Mouse (Mus musculus): ENCODE results near the gene A830018L16Rik. TPM values are rescaled to one million over a fixed set of nuclear protein-coding genes. Genes with fewer than 3 reads are reported as not detected.
"Not testable (repeated sequence)": the region's sequence is repeated elsewhere in the genome, so short reads cannot be mapped to it uniquely, and the experiment has no call there.

The A830018L16Rik gene
- polyA plus RNA-seq, 1 experiment: not detected

DNA sequence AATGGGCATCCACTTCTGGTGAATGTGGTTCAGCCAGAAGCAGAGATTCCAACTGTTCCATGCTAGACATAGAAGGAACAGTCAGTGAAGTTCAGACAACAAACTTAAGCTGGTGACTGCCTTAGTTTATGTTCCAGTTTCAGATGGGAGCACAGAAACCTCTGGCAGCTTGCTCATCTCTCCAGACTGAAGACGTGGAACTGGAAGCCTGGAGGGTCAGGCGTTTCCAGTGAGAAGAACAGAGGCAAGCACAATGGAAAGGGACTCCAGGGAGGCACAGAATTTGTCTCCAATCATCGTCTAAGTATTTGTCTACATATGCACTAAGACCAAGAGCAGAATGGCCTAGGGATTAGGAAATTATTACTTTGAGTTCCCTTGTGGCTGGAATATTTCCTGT is 576.1 kb downstream of the A830018L16Rik start:
- 61% methylated on average over 3 of the region's 3 CpGs for WGBS
- no peak overlapping the region for H3K27ac ChIP-seq (ENCODE audit: control insufficient read depth, insufficient read depth, low read depth, low read length, poor library complexity)
- TF ChIP-seq CTCF (IDR thresholded peaks at IDR 0.05; ENCODE audit: control insufficient read depth, insufficient read depth, low read length) (no peak), POLR2A (IDR thresholded peaks at IDR 0.05; ENCODE audit: borderline replicate concordance, control insufficient read depth, low read depth, low read length) (no peak)

DNA sequence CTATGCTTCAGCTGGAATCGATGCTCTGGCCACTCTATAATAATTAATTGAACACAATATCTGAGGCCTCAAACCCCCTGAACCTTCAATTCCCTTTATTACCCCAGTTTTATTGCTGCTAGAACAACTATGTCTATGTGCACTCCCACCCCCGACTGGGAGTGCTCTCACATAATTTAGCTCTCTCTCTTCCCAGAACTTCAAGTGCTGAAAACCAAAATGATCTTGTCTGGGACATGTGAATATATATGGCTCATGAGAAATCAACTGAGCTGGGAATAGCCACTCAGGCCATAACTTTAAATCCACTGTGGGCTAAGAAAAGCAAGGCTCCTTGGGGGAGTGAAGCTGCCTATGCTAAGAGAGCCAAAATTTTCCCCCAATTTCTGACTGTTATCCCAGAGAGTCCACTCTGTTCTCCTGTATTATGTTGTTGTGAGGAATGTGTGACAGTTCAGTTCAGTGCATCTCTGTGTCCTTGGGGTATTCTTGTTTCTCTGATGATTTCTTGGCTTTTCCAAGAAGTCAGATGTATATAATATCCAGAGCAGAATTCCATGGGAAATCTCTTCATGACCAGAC is 582.5 kb downstream of the A830018L16Rik start:
- TF ChIP-seq POLR2A (IDR thresholded peaks at IDR 0.05; ENCODE audit: borderline replicate concordance, control insufficient read depth, low read depth, low read length) (no peak), CTCF (IDR thresholded peaks at IDR 0.05; ENCODE audit: control insufficient read depth, insufficient read depth, low read length) (no peak)
- Histone ChIP-seq H3K4me3 (replicated peaks; ENCODE audit: control insufficient read depth, low read depth, low read length) (no peak overlapping the region), H3K27ac (ENCODE audit: control insufficient read depth, insufficient read depth, low read depth, low read length, poor library complexity) (no peak overlapping the region), H3K4me1 (ENCODE audit: control insufficient read depth, insufficient read depth, low read length) (no peaks in the 10 kb centered on the region)
- 71% methylated on average over 2 of the region's 2 CpGs for WGBS

More for the DNA sequence above, 576.1 kb downstream of the A830018L16Rik start:
- no peak overlapping the region for H3K4me3 ChIP-seq (replicated peaks; ENCODE audit: control insufficient read depth, low read depth, low read length)
- no peaks in the 10 kb centered on the region for H3K4me1 ChIP-seq (ENCODE audit: control insufficient read depth, insufficient read depth, low read length)

DNA sequence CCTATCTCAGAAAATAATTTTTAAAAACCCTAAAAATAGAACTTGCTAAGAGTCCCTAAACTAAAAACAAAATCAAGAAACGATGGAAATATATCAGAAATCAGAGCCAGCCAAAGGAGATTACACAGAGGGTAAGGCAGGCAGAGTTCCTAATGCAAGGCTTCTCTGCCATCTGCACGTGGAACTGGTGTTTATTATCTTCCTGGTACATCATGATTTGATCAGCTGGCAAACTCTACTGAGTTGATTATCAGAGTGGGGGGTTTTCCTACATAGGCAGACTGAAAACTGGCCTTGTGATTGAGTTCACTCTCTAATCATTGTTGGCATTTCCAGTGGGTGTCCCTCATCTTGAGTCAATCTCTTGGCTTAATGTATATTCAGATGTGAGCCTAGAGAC is 583.7 kb downstream of the A830018L16Rik start:
- no peak overlapping the region for H3K27ac ChIP-seq (ENCODE audit: control insufficient read depth, insufficient read depth, low read depth, low read length, poor library complexity)
- WGBS: 40% methylated on average over 2 of the region's 2 CpGs
- no peak for TF ChIP-seq CTCF (IDR thresholded peaks at IDR 0.05; ENCODE audit: control insufficient read depth, insufficient read depth, low read length)
- no peak for TF ChIP-seq POLR2A (IDR thresholded peaks at IDR 0.05; ENCODE audit: borderline replicate concordance, control insufficient read depth, low read depth, low read length)
- no peaks in the 10 kb centered on the region for H3K4me1 ChIP-seq (ENCODE audit: control insufficient read depth, insufficient read depth, low read length)
- no peak overlapping the region for H3K4me3 ChIP-seq (replicated peaks; ENCODE audit: control insufficient read depth, low read depth, low read length)

DNA sequence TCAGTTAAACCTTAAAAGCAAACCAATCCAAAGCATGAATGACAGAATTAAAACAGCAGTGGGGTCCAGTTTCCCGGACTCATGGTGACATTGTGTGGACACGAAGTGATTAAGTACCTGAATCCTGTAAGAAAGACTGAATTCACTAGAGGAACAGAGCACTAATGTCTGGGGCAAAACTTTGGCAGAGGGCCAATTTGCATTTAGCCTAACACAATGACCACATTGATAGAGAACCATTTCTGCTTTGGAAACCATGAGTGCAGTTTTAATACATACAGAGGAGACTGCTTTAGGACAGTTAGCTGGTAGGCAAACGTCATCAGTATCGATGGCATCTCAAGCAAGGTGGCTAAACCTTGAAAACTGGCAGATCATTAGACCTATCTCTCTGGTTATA is 586.7 kb downstream of the A830018L16Rik start:
- Histone ChIP-seq H3K4me1 (ENCODE audit: control insufficient read depth, insufficient read depth, low read length) (no peaks in the 10 kb centered on the region), H3K27ac (ENCODE audit: control insufficient read depth, insufficient read depth, low read depth, low read length, poor library complexity) (no peak overlapping the region), H3K4me3 (replicated peaks; ENCODE audit: control insufficient read depth, low read depth, low read length) (no peak overlapping the region)
- WGBS: 54% methylated on average over 4 of the region's 4 CpGs
- no peak for TF ChIP-seq CTCF (IDR thresholded peaks at IDR 0.05; ENCODE audit: control insufficient read depth, insufficient read depth, low read length)
- no peak for TF ChIP-seq POLR2A (IDR thresholded peaks at IDR 0.05; ENCODE audit: borderline replicate concordance, control insufficient read depth, low read depth, low read length)

DNA sequence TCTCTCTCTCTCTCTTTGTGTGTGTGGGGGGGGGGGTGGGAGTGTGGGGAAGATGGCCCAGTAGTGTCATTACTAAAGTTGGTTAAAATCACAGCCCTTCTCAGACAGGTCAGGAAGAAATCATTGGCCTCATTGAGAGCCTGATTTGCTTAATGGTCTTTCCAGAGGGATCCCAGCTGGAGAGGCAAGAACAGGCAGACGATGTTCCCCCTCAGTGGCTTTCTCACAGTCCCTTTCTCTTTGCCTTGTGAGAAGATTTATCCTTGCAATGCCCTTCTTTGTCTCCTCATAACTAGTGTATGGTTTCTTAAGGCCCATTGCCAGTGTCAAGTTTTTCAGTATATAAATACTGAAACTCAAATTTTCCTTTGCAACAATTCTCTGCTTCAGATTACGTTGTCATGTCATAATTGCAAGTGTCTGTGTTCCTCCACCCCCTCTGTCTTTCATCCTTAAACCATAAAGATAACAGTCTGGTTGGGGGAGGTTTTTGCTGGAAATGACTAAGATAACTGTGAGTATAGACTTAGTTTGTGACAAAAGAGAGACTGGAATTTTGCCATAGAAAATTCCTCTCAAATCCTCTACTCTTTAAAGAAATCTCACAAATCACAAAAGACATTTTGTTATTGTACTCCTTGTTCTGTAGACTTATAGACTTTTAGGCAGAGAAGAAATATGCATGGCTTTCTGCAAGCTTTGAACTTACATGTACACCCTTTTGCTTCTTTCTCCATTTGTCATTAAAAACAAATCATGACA is 595.1 kb downstream of the A830018L16Rik start:
- Histone ChIP-seq H3K27ac (ENCODE audit: control insufficient read depth, insufficient read depth, low read depth, low read length, poor library complexity) (no peak overlapping the region), H3K4me1 (ENCODE audit: control insufficient read depth, insufficient read depth, low read length) (no peaks in the 10 kb centered on the region), H3K4me3 (replicated peaks; ENCODE audit: control insufficient read depth, low read depth, low read length) (no peak overlapping the region)
- TF ChIP-seq CTCF (IDR thresholded peaks at IDR 0.05; ENCODE audit: control insufficient read depth, insufficient read depth, low read length) (no peak), POLR2A (IDR thresholded peaks at IDR 0.05; ENCODE audit: borderline replicate concordance, control insufficient read depth, low read depth, low read length) (no peak)
- 47% methylated on average over 2 of the region's 2 CpGs for WGBS

DNA sequence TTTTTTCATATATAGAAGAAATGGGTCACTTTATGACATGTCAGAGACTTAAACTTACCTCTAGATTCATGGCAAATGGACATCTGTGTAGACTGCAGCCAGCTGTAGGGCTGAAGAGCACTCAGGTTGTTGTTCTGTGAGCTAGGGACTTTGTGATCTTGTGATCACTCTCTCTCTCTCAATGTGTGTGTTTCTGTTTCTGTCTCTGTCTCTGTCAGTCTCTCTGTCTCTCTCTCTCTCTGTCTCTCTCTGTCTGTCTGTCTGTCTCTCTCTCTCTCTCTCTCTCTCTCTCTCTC is 595.6 kb downstream of the A830018L16Rik start:
- Histone ChIP-seq H3K4me1 (ENCODE audit: control insufficient read depth, insufficient read depth, low read length) (no peaks in the 10 kb centered on the region), H3K4me3 (replicated peaks; ENCODE audit: control insufficient read depth, low read depth, low read length) (no peak overlapping the region), H3K27ac (ENCODE audit: control insufficient read depth, insufficient read depth, low read depth, low read length, poor library complexity) (no peak overlapping the region)
- no peak for TF ChIP-seq CTCF (IDR thresholded peaks at IDR 0.05; ENCODE audit: control insufficient read depth, insufficient read depth, low read length)
- TF ChIP-seq POLR2A (IDR thresholded peaks at IDR 0.05; ENCODE audit: borderline replicate concordance, control insufficient read depth, low read depth, low read length): no peak

DNA sequence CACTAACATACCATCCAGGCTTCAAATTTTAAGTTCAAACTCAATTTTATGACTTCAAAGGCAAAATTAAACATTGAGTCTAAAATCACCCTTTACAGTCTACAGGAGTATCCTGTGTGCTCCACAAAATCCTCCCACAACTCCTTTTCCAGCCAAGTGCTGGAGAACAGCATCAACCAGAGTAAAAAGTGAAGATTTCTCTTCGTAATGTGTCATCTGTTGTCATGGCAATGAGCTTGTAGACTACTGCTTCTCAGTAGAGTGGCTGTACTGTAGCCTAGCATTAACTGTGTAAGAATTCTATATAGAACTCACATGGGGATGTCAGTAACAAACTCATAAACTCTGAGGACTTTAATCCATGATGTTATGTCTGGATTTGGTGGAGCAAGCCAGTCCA is 596.7 kb downstream of the A830018L16Rik start:
- Histone ChIP-seq H3K4me3 (replicated peaks; ENCODE audit: control insufficient read depth, low read depth, low read length) (no peak overlapping the region), H3K27ac (ENCODE audit: control insufficient read depth, insufficient read depth, low read depth, low read length, poor library complexity) (no peak overlapping the region), H3K4me1 (ENCODE audit: control insufficient read depth, insufficient read depth, low read length) (no peaks in the 10 kb centered on the region)
- 60% methylated on average over 1 of the region's 1 CpGs for WGBS
- TF ChIP-seq POLR2A (IDR thresholded peaks at IDR 0.05; ENCODE audit: borderline replicate concordance, control insufficient read depth, low read depth, low read length) (no peak), CTCF (IDR thresholded peaks at IDR 0.05; ENCODE audit: control insufficient read depth, insufficient read depth, low read length) (no peak)

DNA sequence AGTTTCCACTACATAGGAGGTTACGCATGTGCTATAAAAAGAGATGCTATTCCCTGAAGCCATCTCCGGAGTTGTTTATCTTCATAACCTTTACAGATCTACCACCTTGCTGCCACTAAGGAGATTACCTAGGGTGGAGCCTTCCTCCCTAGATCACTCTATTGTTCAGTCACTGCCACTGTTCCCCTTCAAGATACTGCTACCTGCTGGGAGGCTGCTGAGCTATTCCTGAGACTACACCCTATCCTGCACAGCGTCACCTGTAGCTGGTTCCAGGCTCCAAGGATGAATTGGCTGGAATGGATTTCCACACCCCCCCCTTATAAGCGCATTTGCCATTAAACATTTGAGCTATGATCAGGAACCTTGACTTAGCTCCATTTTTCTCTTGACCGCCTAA is 606.7 kb downstream of the A830018L16Rik start:
- not testable (repeated sequence) for H3K4me1 ChIP-seq (ENCODE audit: control insufficient read depth, insufficient read depth, low read length); H3K27ac ChIP-seq (ENCODE audit: control insufficient read depth, insufficient read depth, low read depth, low read length, poor library complexity); H3K4me3 ChIP-seq (replicated peaks; ENCODE audit: control insufficient read depth, low read depth, low read length)
- 82% methylated on average over 5 of the region's 5 CpGs for WGBS
